7 mouse cellular contexts compared by ENCODE assay signal in genomic region chr7:127572895-127573471, GRCm38 (mm10). TPM values are rescaled to one million over a fixed set of nuclear protein-coding genes. Genes with fewer than 3 reads are reported as not detected.
DNase-seq lines count a peak whose midpoint lies in the region; ATAC-seq lines count a peak whose summit lies in the region.

Gene Phkg2 (plus strand): TSS chr7:127573340.

- H3K4me1 ChIP-seq in intestine, embryonic 15.5 days (replicated peaks) = peaks cover 10% of the 10 kb centered on the region; the same call in 1 of the 2 replicates
- H3K4me1 ChIP-seq in midbrain, embryonic 10.5 days = peaks cover 30% of the 10 kb centered on the region

- DNase-seq in adrenal gland, adult 8-10 months = peak; percentile 96
- peak; percentile 90 for DNase-seq in embryo, embryonic 11.5 days (ENCODE audit: low read depth, low spot score)
- DNase-seq in gastrocnemius, postnatal 36 days = peak; percentile 79 to 88
- DNase-seq in left cerebral cortex, postnatal 25 days (ENCODE audit: low spot score in 2 of 2) = peak; percentile 90 to 99
- DNase-seq in midbrain, embryonic 10.5 days (ENCODE audit: low spot score) = peak; percentile 92
- peak; percentile 76 for DNase-seq in right cerebral cortex, postnatal 4 days

- H3K9me3 ChIP-seq in intestine, embryonic 15.5 days = no peaks in the 10 kb centered on the region
- H3K9me3 ChIP-seq in midbrain, embryonic 10.5 days (replicated peaks) = no peaks in the 10 kb centered on the region

- peaks cover 9% of the 10 kb centered on the region; the same call in 1 of the 2 replicates for H3K36me3 ChIP-seq in intestine, embryonic 15.5 days
- peaks cover 29% of the 10 kb centered on the region for H3K36me3 ChIP-seq in midbrain, embryonic 10.5 days

- peak within 1 kb of the TSS; percentile 92 for H3K4me2 ChIP-seq in intestine, embryonic 15.5 days (replicated peaks)

- intact Hi-C loops in gastrocnemius, postnatal 36 days (cut with DNase I) = loop anchor here (2.0 kb wide), 1 partner anchor 60 kb away; no protein-coding TSS in a partner anchor
- intact Hi-C loops in left cerebral cortex, postnatal 25 days (cut with DNase I) = loop anchor here (2.0 kb wide), 1 partner anchor 14 kb away; no protein-coding TSS in a partner anchor

- peak; percentile 99 for ATAC-seq in intestine, embryonic 15.5 days

- no peaks in the 10 kb centered on the region for H3K27me3 ChIP-seq in intestine, embryonic 15.5 days (replicated peaks)
- H3K27me3 ChIP-seq in midbrain, embryonic 10.5 days (ENCODE audit: low read depth, poor library complexity, severe bottlenecking) = no peaks in the 10 kb centered on the region

- under 1% methylated on average over 17 of the region's 17 CpGs for whole genome bisulfite sequencing in intestine, embryonic 15.5 days
- under 1% methylated on average over 17 of the region's 17 CpGs for WGBS in midbrain, embryonic 10.5 days

- peak within 1 kb of the TSS; percentile 77 for H3K4me3 ChIP-seq in intestine, embryonic 15.5 days (replicated peaks)
- peak within 1 kb of the TSS; percentile 93 for H3K4me3 ChIP-seq in midbrain, embryonic 10.5 days

- H3K27ac ChIP-seq in intestine, embryonic 15.5 days = peak within 1 kb of the TSS; percentile 61
- peak within 1 kb of the TSS; percentile 92 for H3K27ac ChIP-seq in midbrain, embryonic 10.5 days (replicated peaks)

- peak within 1 kb of the TSS; percentile 84 for H3K9ac ChIP-seq in intestine, embryonic 15.5 days

RNA-seq across cellular contexts. Expression of gene Phkg2, which starts in this region (rescaled TPM):
- 10 to 100 TPM; 50.0 to 65.5 (median 55.9) TPM for total RNA-seq in adrenal gland, adult 8-10 months (2022)
- 1 to 10 TPM; 7.6 to 9.8 TPM for total RNA-seq in gastrocnemius, postnatal 36 days (2021)
- 34.3 TPM in 2 replicates for polyA plus RNA-seq in intestine, embryonic 15.5 days (2015; fragmentation: Nextera tagmentation; extraction: Ambion mirVana)
- 10 to 100 TPM; 76.9 to 89.1 TPM for total RNA-seq in left cerebral cortex, postnatal 25 days (2021)
- 46.9 and 48.3 TPM in 2 replicates for polyA plus RNA-seq in midbrain, embryonic 10.5 days (2016; fragmentation: Nextera tagmentation; extraction: Ambion mirVana)

Comparison
In these comparisons a context has a peak if more than half of its experiments do, and no peak if none do; other contexts are left out.
1. Peak in every context shown above with its lines: DNase-seq, ATAC-seq, H3K4me3 ChIP-seq and H3K27ac ChIP-seq.
2. RNA of gene Phkg2 (total RNA-seq): 76.9 to 89.1 TPM in left cerebral cortex, postnatal 25 days and 50.0 to 65.5 TPM in adrenal gland, adult 8-10 months; 7.6 to 9.8 TPM in gastrocnemius, postnatal 36 days; every median in the first group is over 4 times any median in the second.